Mouse (Mus musculus): ENCODE data around the gene Crmp1. TPM values are rescaled to one million over a fixed set of nuclear protein-coding genes. Genes with fewer than 3 reads are reported as not detected.

Crmp1 gene
- polyA plus RNA-seq, 1 experiment from 2014 or later, result 807 TPM

GRCm38 (mm10) chr5:37241224-37241623 is 516 bp upstream of the Crmp1 start:
- H3K9ac ChIP-seq (replicated peaks), result peak overlapping the region; percentile 78
- peaks cover 53% of the 10 kb centered on the region for H3K4me1 ChIP-seq
- ATAC-seq (ENCODE audit: low FRiP score), result peak; percentile 5
- no peaks in the 10 kb centered on the region for H3K36me3 ChIP-seq
- H3K4me3 ChIP-seq (replicated peaks), result peak overlapping the region; percentile 62
- 4% methylated on average over 9 of the region's 9 CpGs for WGBS
- H3K27ac ChIP-seq (replicated peaks), result peak overlapping the region; percentile 96
- H3K4me2 ChIP-seq, result peak overlapping the region; percentile 90
- no peaks in the 10 kb centered on the region for H3K9me3 ChIP-seq (replicated peaks)
- 0 out of 2 replicates have a peak, but pooled peaks cover 5% of the 10 kb centered on the region for H3K27me3 ChIP-seq (replicated peaks)

- peak overlapping the region; percentile 96 for H3K27ac ChIP-seq (replicated peaks)
- H3K9me3 ChIP-seq (replicated peaks), result no peaks in the 10 kb centered on the region
- 0 out of 2 replicates have a peak, but pooled peaks cover 5% of the 10 kb centered on the region for H3K27me3 ChIP-seq (replicated peaks)
- H3K9ac ChIP-seq (replicated peaks), result peak overlapping the region; percentile 78
- peaks cover 59% of the 10 kb centered on the region for H3K4me1 ChIP-seq
- peak overlapping the region; percentile 90 for H3K4me2 ChIP-seq
- H3K4me3 ChIP-seq (replicated peaks), result peak overlapping the region; percentile 62
- no peak for ATAC-seq (ENCODE audit: low FRiP score)
- 5% methylated on average over 43 of the region's 44 CpGs for WGBS
- H3K36me3 ChIP-seq, result no peaks in the 10 kb centered on the region
Observed at GRCm38 (mm10) chr5:37242360-37243168, 824 bp downstream of the Crmp1 start.

DNA sequence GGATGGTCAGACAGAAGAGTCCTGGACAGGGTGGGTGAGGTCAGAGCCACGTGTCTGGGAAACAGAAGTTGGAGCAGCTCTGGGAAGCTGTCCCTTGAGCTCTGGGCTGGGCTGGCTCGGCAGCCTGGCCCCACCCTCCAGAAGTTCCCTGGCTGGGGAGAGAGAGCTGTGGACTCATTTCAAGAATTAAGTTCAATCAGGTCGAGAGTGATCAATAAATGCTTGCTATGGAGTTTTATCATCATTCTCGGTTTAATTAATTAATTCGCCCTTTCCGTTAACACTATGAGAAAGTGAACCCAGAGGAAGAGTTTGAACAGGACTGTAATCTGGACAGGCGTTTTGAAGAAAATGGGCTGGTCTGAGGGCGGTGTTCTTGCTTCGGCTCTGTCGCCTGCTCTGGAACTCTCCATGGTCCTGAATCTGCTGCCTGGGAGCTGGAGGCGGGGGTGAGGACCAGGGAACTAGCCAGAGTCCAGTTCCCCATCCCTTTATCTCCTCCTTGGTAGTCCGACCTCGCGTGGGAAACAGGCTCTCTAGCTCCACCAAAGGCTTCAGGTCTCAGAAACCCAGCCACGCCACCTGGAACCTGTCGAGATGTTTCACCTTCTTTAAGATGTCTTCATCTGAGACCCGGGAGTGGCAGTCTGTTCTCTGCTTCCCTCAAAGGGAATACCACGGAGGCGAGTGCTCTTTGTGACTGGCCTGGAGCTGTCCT is 1.6 kb downstream of the Crmp1 start:
- peak overlapping the region; percentile 90 for H3K4me2 ChIP-seq
- 1% methylated on average over 19 of the region's 19 CpGs for WGBS
- peak overlapping the region; percentile 62 for H3K4me3 ChIP-seq (replicated peaks)
- H3K27ac ChIP-seq (replicated peaks), result peak overlapping the region; percentile 96
- peak overlapping the region; percentile 78 for H3K9ac ChIP-seq (replicated peaks)
- no peaks in the 10 kb centered on the region for H3K9me3 ChIP-seq (replicated peaks)
- H3K27me3 ChIP-seq (replicated peaks), result 0 out of 2 replicates have a peak, but pooled peaks cover 5% of the 10 kb centered on the region
- H3K36me3 ChIP-seq, result no peaks in the 10 kb centered on the region
- ATAC-seq (ENCODE audit: low FRiP score), result no peak
- H3K4me1 ChIP-seq, result peaks cover 67% of the 10 kb centered on the region

- H3K9ac ChIP-seq (replicated peaks), result peak overlapping the region; percentile 78
- no peaks in the 10 kb centered on the region for H3K36me3 ChIP-seq
- no peaks in the 10 kb centered on the region for H3K9me3 ChIP-seq (replicated peaks)
- H3K4me2 ChIP-seq, result peak overlapping the region; percentile 90
- peak overlapping the region; percentile 62 for H3K4me3 ChIP-seq (replicated peaks)
- 0 out of 2 replicates have a peak, but pooled peaks cover 5% of the 10 kb centered on the region for H3K27me3 ChIP-seq (replicated peaks)
- peak; percentile 19 for ATAC-seq (ENCODE audit: low FRiP score)
- 1% methylated on average over 13 of the region's 13 CpGs for WGBS
- H3K4me1 ChIP-seq, result peaks cover 75% of the 10 kb centered on the region
- peak overlapping the region; percentile 96 for H3K27ac ChIP-seq (replicated peaks)
Observed at GRCm38 (mm10) chr5:37244161-37244560, 2.4 kb downstream of the Crmp1 start.

GRCm38 (mm10) chr5:37244666-37245242 is 3.0 kb downstream of the Crmp1 start:
- Histone ChIP-seq H3K27ac (replicated peaks) (peak overlapping the region; percentile 96), H3K36me3 (no peaks in the 10 kb centered on the region), H3K4me1 (peaks cover 81% of the 10 kb centered on the region), H3K4me3 (replicated peaks) (peak overlapping the region; percentile 62), H3K27me3 (replicated peaks) (0 out of 2 replicates have a peak, but pooled peaks cover 5% of the 10 kb centered on the region), H3K9ac (replicated peaks) (peak overlapping the region; percentile 78), H3K9me3 (replicated peaks) (no peaks in the 10 kb centered on the region), H3K4me2 (peak overlapping the region; percentile 90)
- WGBS, result 35% methylated on average over 9 of the region's 9 CpGs
- ATAC-seq (ENCODE audit: low FRiP score), result no peak

DNA sequence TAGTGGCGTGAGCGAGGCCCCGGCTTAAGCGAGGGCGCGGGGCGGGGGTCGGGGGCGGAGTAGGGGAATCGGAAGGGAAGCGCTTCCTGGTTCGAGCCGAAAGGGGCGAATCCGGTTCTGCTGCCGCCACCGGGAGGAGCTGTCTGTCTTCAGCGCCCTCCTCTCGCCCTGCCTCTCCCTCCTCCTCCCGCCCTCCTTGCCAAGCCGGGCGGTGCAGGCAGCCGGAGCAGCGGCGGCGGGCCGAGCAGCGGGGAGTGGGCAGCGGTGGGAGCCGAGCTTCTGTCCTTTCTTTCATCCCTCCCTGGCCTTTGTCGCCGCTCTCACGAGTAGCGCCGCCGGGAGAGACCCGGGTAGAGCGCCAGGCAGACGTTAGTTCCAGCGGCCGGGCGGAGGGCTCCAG is 3.9 kb downstream of the Crmp1 start:
- WGBS, result under 1% methylated on average over 41 of the region's 42 CpGs
- H3K4me2 ChIP-seq, result peak overlapping the region; percentile 90
- H3K4me1 ChIP-seq, result peaks cover 86% of the 10 kb centered on the region
- no peaks in the 10 kb centered on the region for H3K9me3 ChIP-seq (replicated peaks)
- H3K4me3 ChIP-seq (replicated peaks), result peak overlapping the region; percentile 62
- H3K27me3 ChIP-seq (replicated peaks), result 0 out of 2 replicates have a peak, but pooled peaks cover 5% of the 10 kb centered on the region
- peak; percentile 62 for ATAC-seq (ENCODE audit: low FRiP score)
- no peaks in the 10 kb centered on the region for H3K36me3 ChIP-seq
- H3K9ac ChIP-seq (replicated peaks), result peak overlapping the region; percentile 78
- peak overlapping the region; percentile 96 for H3K27ac ChIP-seq (replicated peaks)

- ATAC-seq (ENCODE audit: low FRiP score), result peak; percentile 37
- no peaks in the 10 kb centered on the region for H3K9me3 ChIP-seq (replicated peaks)
- peaks cover 86% of the 10 kb centered on the region for H3K4me1 ChIP-seq
- H3K4me3 ChIP-seq (replicated peaks), result peak overlapping the region; percentile 62
- 0 out of 2 replicates have a peak, but pooled peaks cover 5% of the 10 kb centered on the region for H3K27me3 ChIP-seq (replicated peaks)
- WGBS, result under 1% methylated on average over 37 of the region's 37 CpGs
- H3K36me3 ChIP-seq, result no peaks in the 10 kb centered on the region
- H3K9ac ChIP-seq (replicated peaks), result peak overlapping the region; percentile 78
- H3K4me2 ChIP-seq, result peak overlapping the region; percentile 90
- H3K27ac ChIP-seq (replicated peaks), result peak overlapping the region; percentile 96
Observed at GRCm38 (mm10) chr5:37246138-37246910, 4.6 kb downstream of the Crmp1 start.

DNA sequence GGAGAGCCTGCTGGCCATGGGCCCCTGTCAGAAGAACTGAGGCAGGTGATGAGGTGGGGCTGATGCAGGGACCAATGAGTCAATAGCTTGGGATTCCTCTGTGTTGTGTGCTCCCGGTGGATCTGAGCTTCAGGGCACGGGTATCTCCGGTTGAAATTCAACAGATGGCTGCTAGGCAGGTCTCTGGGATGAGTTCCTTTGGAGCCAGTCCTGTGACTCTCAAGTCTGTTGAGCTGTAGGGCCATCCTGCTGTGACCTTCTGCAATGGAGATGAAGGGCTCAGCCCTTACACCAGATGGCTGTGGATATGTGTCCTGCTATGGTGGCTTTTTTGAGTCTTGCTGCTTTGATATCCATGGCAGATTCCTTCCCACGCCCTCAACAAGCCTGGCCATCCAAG is 5.7 kb downstream of the Crmp1 start:
- Histone ChIP-seq H3K4me1 (peaks cover 88% of the 10 kb centered on the region), H3K36me3 (peaks cover 7% of the 10 kb centered on the region; the same call in 1 of the 2 replicates)

GRCm38 (mm10) chr5:37248870-37249269 is 7.1 kb downstream of the Crmp1 start:
- H3K4me3 ChIP-seq (replicated peaks), result peak overlapping the region; percentile 62
- H3K36me3 ChIP-seq, result peaks cover 16% of the 10 kb centered on the region; the same call in 1 of the 2 replicates
- H3K9me3 ChIP-seq (replicated peaks), result no peaks in the 10 kb centered on the region
- WGBS, result 53% methylated on average over 3 of the region's 3 CpGs
- ATAC-seq (ENCODE audit: low FRiP score), result no peak
- peak overlapping the region; percentile 90 for H3K4me2 ChIP-seq
- H3K27ac ChIP-seq (replicated peaks), result no peak overlapping the region
- H3K4me1 ChIP-seq, result peaks cover 80% of the 10 kb centered on the region
- H3K27me3 ChIP-seq (replicated peaks), result no peaks in the 10 kb centered on the region
- H3K9ac ChIP-seq (replicated peaks), result peak overlapping the region; percentile 23; the same call in 1 of the 2 replicates

More for the DNA sequence above, 5.7 kb downstream of the Crmp1 start:
- WGBS, result 34% methylated on average over 4 of the region's 4 CpGs
- peak overlapping the region; percentile 78 for H3K9ac ChIP-seq (replicated peaks)
- no peaks in the 10 kb centered on the region for H3K9me3 ChIP-seq (replicated peaks)
- H3K27ac ChIP-seq (replicated peaks), result peak overlapping the region; percentile 96
- H3K4me2 ChIP-seq, result peak overlapping the region; percentile 90
- ATAC-seq (ENCODE audit: low FRiP score), result no peak
- H3K27me3 ChIP-seq (replicated peaks), result 0 out of 2 replicates have a peak, but pooled peaks cover 4% of the 10 kb centered on the region
- peak overlapping the region; percentile 62 for H3K4me3 ChIP-seq (replicated peaks)

DNA sequence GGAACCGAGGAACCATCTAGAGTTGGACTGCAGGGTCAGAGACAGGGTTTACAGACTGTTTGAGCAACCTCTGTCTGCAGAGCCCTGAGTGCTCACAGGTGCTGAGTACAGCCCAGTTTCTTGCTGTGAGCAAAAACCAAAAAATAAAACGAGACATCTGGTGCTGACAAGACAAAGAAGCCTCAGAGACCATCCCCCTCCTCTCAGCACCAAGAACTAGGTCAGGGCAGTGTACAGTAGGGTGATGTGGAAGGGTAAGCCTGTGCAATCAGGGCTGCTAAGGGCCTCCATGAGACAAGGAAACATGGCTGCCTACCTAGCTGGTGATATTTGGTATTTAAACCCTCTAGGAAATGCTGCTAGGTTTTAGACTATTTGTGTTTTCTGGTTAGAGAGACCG is 9.9 kb downstream of the Crmp1 start:
- peaks cover 84% of the 10 kb centered on the region for H3K4me1 ChIP-seq
- WGBS, result 72% methylated on average over 3 of the region's 3 CpGs
- H3K27me3 ChIP-seq (replicated peaks), result no peaks in the 10 kb centered on the region
- H3K4me2 ChIP-seq, result no peak overlapping the region
- H3K9me3 ChIP-seq (replicated peaks), result no peaks in the 10 kb centered on the region
- no peak overlapping the region for H3K9ac ChIP-seq (replicated peaks)
- no peak for ATAC-seq (ENCODE audit: low FRiP score)
- H3K4me3 ChIP-seq (replicated peaks), result no peak overlapping the region
- peaks cover 16% of the 10 kb centered on the region; the same call in 1 of the 2 replicates for H3K36me3 ChIP-seq
- H3K27ac ChIP-seq (replicated peaks), result no peak overlapping the region

Data from neural tube, embryonic 15.5 days (tissue).